Mouse (Mus musculus) lung, adult 2 months (tissue): Measurements from ENCODE around the gene Nsf.

Experiments
- CTCF ChIP-seq: fragments of 200-500 bp; IDR thresholded peaks from 2 replicates; pipeline ENCODE4 v1.5.1; 2011; ENCODE audit warnings: mild to moderate bottlenecking, low read length, control low read depth; ENCODE audit not compliant: insufficient read depth
- POLR2A ChIP-seq: fragments of 200-500 bp; IDR thresholded peaks from 2 replicates; pipeline ENCODE4 v1.6.1; 2011; ENCODE audit warnings: low read depth, mild to moderate bottlenecking, control low read depth, low read length, borderline replicate concordance; ENCODE audit errors: extremely low read depth

- no peak for TF ChIP-seq CTCF
- no peak for TF ChIP-seq POLR2A
Measured at GRCm38 (mm10) chr11:103887724-103888410, 66.0 kb downstream of the Nsf start.
